Mouse (Mus musculus) erythroblast, embryonic 14.5 days (primary cell): ENCODE results near the gene Ehd1.
A peak's percentile ranks its signal among the peaks of the same experiment; 100 is the strongest.

Source experiments
- GATA1 ChIP-seq: IDR thresholded peaks from 2 replicates; pipeline ENCODE4 v1.6.1; 2012; ENCODE audit warnings: low read length, inconsistent platforms, mixed read lengths
- TAL1 ChIP-seq: IDR thresholded peaks from 3 replicates; pipeline ENCODE4 v1.6.1; 2012; ENCODE audit warnings: low read length, inconsistent platforms, mixed read lengths

DNA sequence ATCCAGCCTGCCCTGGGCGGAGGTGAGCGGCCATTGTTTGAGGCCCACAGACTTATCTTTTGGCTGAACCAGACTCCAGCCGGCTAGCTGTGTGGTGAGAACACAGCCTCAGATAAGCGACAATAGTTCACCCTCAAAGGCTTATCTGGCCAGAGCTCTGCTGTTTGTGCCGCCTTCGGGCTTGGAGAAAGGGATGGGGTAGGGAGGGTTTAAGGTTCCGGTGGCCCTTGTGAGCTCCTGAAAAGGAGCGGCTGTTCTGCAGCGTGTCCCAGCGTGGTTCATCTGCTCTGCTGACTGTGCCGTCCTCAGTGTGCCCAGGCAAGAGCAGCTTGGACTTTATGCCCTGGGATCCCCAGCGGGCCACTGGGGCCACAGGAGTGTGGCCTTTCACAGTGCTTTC is 8.0 kb downstream of the Ehd1 start:
- TF ChIP-seq TAL1 (peak; percentile 36; the same call in 2 of the 3 replicates), GATA1 (peak; percentile 84)
